Mouse (Mus musculus) lung, embryonic 14.5 days (tissue): ENCODE measurements at regions not wholly inside any gene's neighbourhood (a gene's known extent, or its start where the extent isn't known, plus 50 kb on each side); places are given as distances from the start of the nearest gene placed in this dataset.

Experiments used
- ATAC-seq: fragments of 200-750 bp; cut with Nextera tagmentation; 2 replicates; pipeline ENCODE4 v1.8.0; 2017; ENCODE audit warnings: mild to moderate bottlenecking, moderate TSS enrichment, moderate library complexity; ENCODE audit not compliant: insufficient read depth
- DNase-seq: peaks from one replicate; pipeline ENCODE4 v3.0.0-alpha.2; 2015
- H3K27ac ChIP-seq: fragments of 300-500 bp; sonication (generic); 2 replicates; pipeline ENCODE4 v1.5.1; 2014; ENCODE audit warnings: low read depth, mild to moderate bottlenecking, moderate library complexity
- H3K27me3 ChIP-seq: fragments of 300-500 bp; sonication (generic); 2 replicates; pipeline ENCODE4 v1.6.1; 2014; ENCODE audit warnings: low read length, control low read depth; ENCODE audit not compliant: insufficient read depth
- H3K36me3 ChIP-seq: fragments of 300-500 bp; sonication (generic); 2 replicates; pipeline ENCODE4 v1.6.1; 2014; ENCODE audit warnings: control low read depth; ENCODE audit not compliant: insufficient read depth
- H3K4me1 ChIP-seq: fragments of 300-500 bp; sonication (generic); 2 replicates; pipeline ENCODE4 v1.6.1; 2014; ENCODE audit warnings: antibody characterized with exemption, control low read depth; ENCODE audit not compliant: insufficient read depth
- H3K4me2 ChIP-seq: fragments of 300-500 bp; sonication (generic); 2 replicates; pipeline ENCODE4 v1.6.1; 2014; ENCODE audit warnings: mild to moderate bottlenecking
- H3K4me3 ChIP-seq: fragments of 300-500 bp; sonication (generic); 2 replicates; pipeline ENCODE4 v1.5.1; 2014; ENCODE audit warnings: low read depth, low read length
- H3K9ac ChIP-seq: fragments of 300-500 bp; sonication (generic); 2 replicates; pipeline ENCODE4 v1.6.1; 2014
- H3K9me3 ChIP-seq: fragments of 300-500 bp; sonication (generic); 2 replicates; pipeline ENCODE4 v1.6.1; 2016; ENCODE audit warnings: low read depth, low read length, control low read depth
- CTCF ChIP-seq: IDR thresholded peaks from 2 replicates; pipeline ENCODE4 v1.5.1; 2016; ENCODE audit warnings: antibody characterized with exemption, low read depth
- WGBS: fragments of 180-500 bp; shearing (Covaris S2); extraction: QIAGEN DNeasy Blood & Tissue Kit; methylation state at CpG from one replicate; pipeline ENCODE4 v1.1.7; 2014; 5-methylcytosine and 5-hydroxymethylcytosine counted together

- H3K4me2 ChIP-seq: no peak overlapping the region
- ATAC-seq (no peak), DNase-seq (no peak)
- H3K4me1 ChIP-seq: no peaks in the 10 kb centered on the region
- H3K27me3 ChIP-seq: no peaks in the 10 kb centered on the region
- no peaks in the 10 kb centered on the region for H3K36me3 ChIP-seq
- no peak for TF ChIP-seq CTCF
- no peak overlapping the region for H3K4me3 ChIP-seq
- 11% methylated on average over 1 of the region's 1 CpGs for WGBS
- H3K9ac ChIP-seq: no peak overlapping the region
- H3K9me3 ChIP-seq: no peaks in the 10 kb centered on the region
- H3K27ac ChIP-seq: no peak overlapping the region
Measured at GRCm38 (mm10) chr15:33969409-33969808, 388.3 kb downstream of the 9430069I07Rik start.

GRCm38 (mm10) chr15:33935013-33935664 is 422.5 kb downstream of the 9430069I07Rik start:
- Histone ChIP-seq H3K36me3 (no peaks in the 10 kb centered on the region), H3K9ac (no peak overlapping the region), H3K4me1 (no peaks in the 10 kb centered on the region), H3K4me2 (no peak overlapping the region), H3K4me3 (no peak overlapping the region), H3K27ac (no peak overlapping the region), H3K27me3 (no peaks in the 10 kb centered on the region), H3K9me3 (no peaks in the 10 kb centered on the region)
- TF ChIP-seq CTCF: no peak
- WGBS: 76% methylated on average over 4 of the region's 4 CpGs
- no peak for DNase-seq
- ATAC-seq: no peak

- no peaks in the 10 kb centered on the region for H3K4me1 ChIP-seq
- no peak for ATAC-seq
- TF ChIP-seq CTCF: no peak
Measured at GRCm38 (mm10) chr15:33926446-33926845, 431.2 kb downstream of the 9430069I07Rik start.

GRCm38 (mm10) chr15:33924094-33924890 is 433.4 kb downstream of the 9430069I07Rik start:
- no peak for ATAC-seq
- TF ChIP-seq CTCF: no peak
- H3K9me3 ChIP-seq: no peaks in the 10 kb centered on the region
- no peaks in the 10 kb centered on the region for H3K27me3 ChIP-seq
- no peak overlapping the region for H3K4me3 ChIP-seq
- 69% methylated on average over 5 of the region's 5 CpGs for WGBS
- H3K27ac ChIP-seq: no peak overlapping the region
- peak; percentile 15 for DNase-seq
- H3K4me1 ChIP-seq: no peaks in the 10 kb centered on the region
- no peak overlapping the region for H3K4me2 ChIP-seq
- H3K36me3 ChIP-seq: no peaks in the 10 kb centered on the region
- H3K9ac ChIP-seq: no peak overlapping the region

More at GRCm38 (mm10) chr15:33926446-33926845, 431.2 kb downstream of the 9430069I07Rik start:
- H3K9ac ChIP-seq: no peak overlapping the region
- no peaks in the 10 kb centered on the region for H3K36me3 ChIP-seq
- no peaks in the 10 kb centered on the region for H3K9me3 ChIP-seq
- no peak for DNase-seq
- no peaks in the 10 kb centered on the region for H3K27me3 ChIP-seq
- H3K4me2 ChIP-seq: no peak overlapping the region
- H3K4me3 ChIP-seq: no peak overlapping the region
- 59% methylated on average over 2 of the region's 2 CpGs for WGBS
- no peak overlapping the region for H3K27ac ChIP-seq

- H3K4me3 ChIP-seq: no peak overlapping the region
- H3K4me2 ChIP-seq: no peak overlapping the region
- H3K36me3 ChIP-seq: no peaks in the 10 kb centered on the region
- WGBS: 46% methylated on average over 1 of the region's 1 CpGs
- no peaks in the 10 kb centered on the region for H3K27me3 ChIP-seq
- DNase-seq: no peak
- no peak overlapping the region for H3K27ac ChIP-seq
- no peak overlapping the region for H3K9ac ChIP-seq
- no peaks in the 10 kb centered on the region for H3K4me1 ChIP-seq
- H3K9me3 ChIP-seq: no peaks in the 10 kb centered on the region
- no peak for TF ChIP-seq CTCF
- no peak for ATAC-seq
Measured at GRCm38 (mm10) chr15:33914891-33915290, 442.8 kb downstream of the 9430069I07Rik start.

- Histone ChIP-seq H3K27ac (no peak overlapping the region), H3K36me3 (no peaks in the 10 kb centered on the region), H3K4me3 (no peak overlapping the region), H3K4me2 (no peak overlapping the region), H3K9ac (no peak overlapping the region), H3K4me1 (no peaks in the 10 kb centered on the region), H3K27me3 (no peaks in the 10 kb centered on the region), H3K9me3 (no peaks in the 10 kb centered on the region)
- no peak for TF ChIP-seq CTCF
- no peak for DNase-seq
- 59% methylated on average over 5 of the region's 5 CpGs for WGBS
- no peak for ATAC-seq
Measured at GRCm38 (mm10) chr15:33906727-33907479, 450.8 kb downstream of the 9430069I07Rik start.

GRCm38 (mm10) chr15:33896076-33896475 is 461.6 kb downstream of the 9430069I07Rik start:
- Histone ChIP-seq H3K9ac (no peak overlapping the region), H3K9me3 (no peaks in the 10 kb centered on the region), H3K4me2 (no peak overlapping the region), H3K4me1 (no peaks in the 10 kb centered on the region), H3K27ac (no peak overlapping the region), H3K4me3 (no peak overlapping the region), H3K27me3 (no peaks in the 10 kb centered on the region), H3K36me3 (no peaks in the 10 kb centered on the region)
- ATAC-seq: no peak
- DNase-seq: no peak
- TF ChIP-seq CTCF: no peak
- 92% methylated on average over 2 of the region's 2 CpGs for WGBS
